Mouse (Mus musculus): ENCODE data around the gene Sult2b1. TPM values are rescaled to one million over a fixed set of nuclear protein-coding genes. Genes with fewer than 3 reads are reported as not detected.

Sult2b1 gene
- polyA plus RNA-seq, 1 experiment: 19.3 TPM

GRCm38 (mm10) chr7:45802551-45802950 lies 18.1 kb upstream of the Sult2b1 start:
- TF ChIP-seq CTCF (IDR thresholded peaks at IDR 0.05; ENCODE audit: insufficient read depth, low read length) (no peak), POLR2A (IDR thresholded peaks at IDR 0.05; ENCODE audit: borderline replicate concordance, extremely low read depth, low read depth, low read length) (no peak)
- H3K4me1 ChIP-seq (ENCODE audit: control insufficient read depth, insufficient read depth, low read length): peaks cover 3% of the 10 kb centered on the region; the same call in 1 of the 2 replicates
- DNase-seq: no peak
- H3K4me3 ChIP-seq (replicated peaks; ENCODE audit: extremely low read depth, low read depth, low read length): no peak overlapping the region
- 80% methylated on average over 6 of the region's 6 CpGs for WGBS

GRCm38 (mm10) chr7:45801348-45801747 lies 16.9 kb upstream of the Sult2b1 start:
- peaks cover 3% of the 10 kb centered on the region; the same call in 1 of the 2 replicates for H3K4me1 ChIP-seq (ENCODE audit: control insufficient read depth, insufficient read depth, low read length)
- TF ChIP-seq POLR2A (IDR thresholded peaks at IDR 0.05; ENCODE audit: borderline replicate concordance, extremely low read depth, low read depth, low read length): 0 out of 2 replicates have a peak, but pooled peaks have one; percentile 15
- TF ChIP-seq CTCF (IDR thresholded peaks at IDR 0.05; ENCODE audit: insufficient read depth, low read length): peak; percentile 100
- DNase-seq: peak; percentile 88
- WGBS: 1% methylated on average over 12 of the region's 12 CpGs
- H3K4me3 ChIP-seq (replicated peaks; ENCODE audit: extremely low read depth, low read depth, low read length): peak overlapping the region; percentile 15

- TF ChIP-seq POLR2A (IDR thresholded peaks at IDR 0.05; ENCODE audit: borderline replicate concordance, extremely low read depth, low read depth, low read length) (no peak), CTCF (IDR thresholded peaks at IDR 0.05; ENCODE audit: insufficient read depth, low read length) (no peak)
- WGBS: 8% methylated on average over 14 of the region's 25 CpGs
- DNase-seq: peak; percentile 55
- peak overlapping the region; percentile 51 for H3K4me3 ChIP-seq (replicated peaks; ENCODE audit: extremely low read depth, low read depth, low read length)
- H3K4me1 ChIP-seq (ENCODE audit: control insufficient read depth, insufficient read depth, low read length): peaks cover 3% of the 10 kb centered on the region; the same call in 1 of the 2 replicates
Measured at GRCm38 (mm10) chr7:45800546-45801204, 16.2 kb upstream of the Sult2b1 start.

- Histone ChIP-seq H3K4me1 (ENCODE audit: control insufficient read depth, insufficient read depth, low read length) (peaks cover 3% of the 10 kb centered on the region; the same call in 1 of the 2 replicates), H3K4me3 (replicated peaks; ENCODE audit: extremely low read depth, low read depth, low read length) (no peak overlapping the region)
- 32% methylated on average over 7 of the region's 7 CpGs for WGBS
- DNase-seq: no peak
- TF ChIP-seq POLR2A (IDR thresholded peaks at IDR 0.05; ENCODE audit: borderline replicate concordance, extremely low read depth, low read depth, low read length) (no peak), CTCF (IDR thresholded peaks at IDR 0.05; ENCODE audit: insufficient read depth, low read length) (no peak)
Measured at GRCm38 (mm10) chr7:45800001-45800400, 15.5 kb upstream of the Sult2b1 start.

DNA sequence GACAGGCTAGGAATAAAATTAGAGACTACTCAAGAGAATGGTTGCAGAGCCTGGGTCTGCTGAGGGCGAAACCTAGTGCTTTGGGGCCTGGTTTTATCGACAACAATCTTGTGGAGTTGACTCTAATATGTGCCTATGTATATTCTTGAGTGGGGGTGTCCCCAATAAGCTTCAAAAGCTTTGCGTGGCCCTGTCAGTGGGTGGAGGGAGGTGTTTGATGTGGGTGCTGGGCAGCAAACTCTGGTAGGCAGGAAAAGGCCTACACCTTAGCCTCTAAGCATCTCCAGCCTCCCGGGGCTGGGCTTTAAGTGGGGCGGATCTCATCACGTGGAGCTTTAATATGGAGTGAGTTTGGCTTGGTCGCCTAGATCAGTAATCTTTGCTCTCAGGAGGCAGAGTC lies 14.5 kb upstream of the Sult2b1 start:
- Histone ChIP-seq H3K4me1 (ENCODE audit: control insufficient read depth, insufficient read depth, low read length) (peaks cover 3% of the 10 kb centered on the region; the same call in 1 of the 2 replicates), H3K4me3 (replicated peaks; ENCODE audit: extremely low read depth, low read depth, low read length) (no peak overlapping the region)
- DNase-seq: no peak
- TF ChIP-seq POLR2A (IDR thresholded peaks at IDR 0.05; ENCODE audit: borderline replicate concordance, extremely low read depth, low read depth, low read length): no peak
- TF ChIP-seq CTCF (IDR thresholded peaks at IDR 0.05; ENCODE audit: insufficient read depth, low read length): no peak
- WGBS: 58% methylated on average over 7 of the region's 7 CpGs

- peak; percentile 44 for DNase-seq
- 3% methylated on average over 19 of the region's 19 CpGs for WGBS
- peak overlapping the region; percentile 70 for H3K4me3 ChIP-seq (replicated peaks; ENCODE audit: extremely low read depth, low read depth, low read length)
- H3K4me1 ChIP-seq (ENCODE audit: control insufficient read depth, insufficient read depth, low read length): peaks cover 3% of the 10 kb centered on the region; the same call in 1 of the 2 replicates
- TF ChIP-seq CTCF (IDR thresholded peaks at IDR 0.05; ENCODE audit: insufficient read depth, low read length) (no peak), POLR2A (IDR thresholded peaks at IDR 0.05; ENCODE audit: borderline replicate concordance, extremely low read depth, low read depth, low read length) (no peak)
Measured at GRCm38 (mm10) chr7:45798511-45798836, 14.0 kb upstream of the Sult2b1 start.

- TF ChIP-seq POLR2A (IDR thresholded peaks at IDR 0.05; ENCODE audit: borderline replicate concordance, extremely low read depth, low read depth, low read length): no peak
- TF ChIP-seq CTCF (IDR thresholded peaks at IDR 0.05; ENCODE audit: insufficient read depth, low read length): no peak
- WGBS: 2% methylated on average over 57 of the region's 60 CpGs
- DNase-seq: no peak
- peaks cover 3% of the 10 kb centered on the region; the same call in 1 of the 2 replicates for H3K4me1 ChIP-seq (ENCODE audit: control insufficient read depth, insufficient read depth, low read length)
- peak overlapping the region; percentile 70 for H3K4me3 ChIP-seq (replicated peaks; ENCODE audit: extremely low read depth, low read depth, low read length)
Measured at GRCm38 (mm10) chr7:45797661-45798510, 13.4 kb upstream of the Sult2b1 start.

DNA sequence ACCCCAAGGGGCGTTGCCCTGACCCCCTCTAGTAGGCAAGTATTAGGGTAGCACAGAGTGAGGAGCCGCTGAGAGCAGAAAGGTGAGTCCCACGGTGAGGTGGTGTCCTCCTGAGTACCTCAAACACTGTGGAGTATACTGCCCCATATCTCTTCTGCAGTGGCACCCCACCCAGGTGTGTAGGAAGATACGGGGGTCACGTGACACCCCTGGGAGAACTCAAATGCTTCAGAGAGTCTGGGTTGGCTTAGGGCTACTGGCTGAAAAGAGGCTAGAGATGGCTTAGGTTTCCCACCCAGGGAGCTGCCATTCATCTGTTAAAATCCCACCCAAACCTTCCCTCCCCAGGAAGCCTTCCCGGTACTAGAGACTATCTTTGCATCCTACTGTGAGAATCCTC lies 12.5 kb upstream of the Sult2b1 start:
- H3K4me3 ChIP-seq (replicated peaks; ENCODE audit: extremely low read depth, low read depth, low read length): no peak overlapping the region
- WGBS: 57% methylated on average over 6 of the region's 6 CpGs
- peaks cover 3% of the 10 kb centered on the region; the same call in 1 of the 2 replicates for H3K4me1 ChIP-seq (ENCODE audit: control insufficient read depth, insufficient read depth, low read length)
- DNase-seq: no peak
- TF ChIP-seq CTCF (IDR thresholded peaks at IDR 0.05; ENCODE audit: insufficient read depth, low read length) (no peak), POLR2A (IDR thresholded peaks at IDR 0.05; ENCODE audit: borderline replicate concordance, extremely low read depth, low read depth, low read length) (no peak)

- DNase-seq: no peak
- no peak for TF ChIP-seq CTCF (IDR thresholded peaks at IDR 0.05; ENCODE audit: insufficient read depth, low read length)
- TF ChIP-seq POLR2A (IDR thresholded peaks at IDR 0.05; ENCODE audit: borderline replicate concordance, extremely low read depth, low read depth, low read length): no peak
- 93% methylated on average over 29 of the region's 29 CpGs for WGBS
- Histone ChIP-seq H3K4me3 (replicated peaks; ENCODE audit: extremely low read depth, low read depth, low read length) (no peak overlapping the region), H3K4me1 (ENCODE audit: control insufficient read depth, insufficient read depth, low read length) (peaks cover 3% of the 10 kb centered on the region; the same call in 1 of the 2 replicates)
Measured at GRCm38 (mm10) chr7:45794971-45795370, 10.5 kb upstream of the Sult2b1 start.
